8 mouse cellular contexts compared by ENCODE assay signal in genomic region chr2:147808036-147808675, GRCm38 (mm10).
DNase-seq lines count a peak whose midpoint lies in the region; ATAC-seq lines count a peak whose summit lies in the region.

No protein-coding gene starts in this region.

- no peaks in the 10 kb centered on the region for H3K9me3 ChIP-seq in forebrain, embryonic 12.5 days
- H3K9me3 ChIP-seq in forebrain, embryonic 11.5 days (ENCODE audit: control insufficient read depth, low read length), result no peaks in the 10 kb centered on the region
- H3K9me3 ChIP-seq in forebrain, embryonic 16.5 days (ENCODE audit: control insufficient read depth, low read length), result no peaks in the 10 kb centered on the region

- no peaks in the 10 kb centered on the region for H3K36me3 ChIP-seq in forebrain, embryonic 12.5 days (replicated peaks)
- H3K36me3 ChIP-seq in forebrain, embryonic 11.5 days (ENCODE audit: control insufficient read depth, insufficient read depth, low read length), result no peaks in the 10 kb centered on the region
- no peaks in the 10 kb centered on the region for H3K36me3 ChIP-seq in forebrain, embryonic 16.5 days (ENCODE audit: control insufficient read depth, insufficient read depth)

- H3K27ac ChIP-seq in forebrain, embryonic 12.5 days, result no peak overlapping the region
- H3K27ac ChIP-seq in forebrain, embryonic 11.5 days (ENCODE audit: low read depth, low read length), result no peak overlapping the region
- H3K27ac ChIP-seq in forebrain, embryonic 16.5 days (ENCODE audit: low read length), result no peak overlapping the region

- 0 out of 2 replicates have a peak, but pooled peaks have one; percentile 55 for ATAC-seq in forebrain, embryonic 12.5 days (ENCODE audit: low FRiP score)
- ATAC-seq in forebrain, embryonic 11.5 days (replicated peaks; ENCODE audit: low FRiP score), result no peak; the same call in 1 of the 2 replicates
- peak; percentile 74; the same call in 1 of the 2 replicates for ATAC-seq in forebrain, embryonic 16.5 days

- no peak overlapping the region for H3K9ac ChIP-seq in forebrain, embryonic 12.5 days
- H3K9ac ChIP-seq in forebrain, embryonic 11.5 days (ENCODE audit: low read length), result no peak overlapping the region
- H3K9ac ChIP-seq in forebrain, embryonic 16.5 days (replicated peaks; ENCODE audit: low read depth, low read length), result no peak overlapping the region

- no peak overlapping the region for H3K4me3 ChIP-seq in forebrain, embryonic 12.5 days (replicated peaks)
- no peak overlapping the region for H3K4me3 ChIP-seq in forebrain, embryonic 11.5 days (ENCODE audit: low read depth, low read length)
- no peak overlapping the region for H3K4me3 ChIP-seq in forebrain, embryonic 16.5 days (replicated peaks; ENCODE audit: low read length)

- H3K4me2 ChIP-seq in forebrain, embryonic 12.5 days, result no peak overlapping the region
- no peak overlapping the region for H3K4me2 ChIP-seq in forebrain, embryonic 11.5 days (ENCODE audit: low read depth, low read length, severe bottlenecking)
- H3K4me2 ChIP-seq in forebrain, embryonic 16.5 days (ENCODE audit: low read length), result no peak overlapping the region

- WGBS in forebrain, embryonic 12.5 days, result 47% methylated on average over 5 of the region's 5 CpGs
- 45% methylated on average over 5 of the region's 5 CpGs for WGBS in forebrain, embryonic 11.5 days
- WGBS in forebrain, embryonic 16.5 days, result 41% methylated on average over 5 of the region's 5 CpGs
- 24% methylated on average over 5 of the region's 5 CpGs for WGBS in large intestine, adult 2 months

- peaks cover 11% of the 10 kb centered on the region for H3K27me3 ChIP-seq in forebrain, embryonic 12.5 days
- H3K27me3 ChIP-seq in forebrain, embryonic 11.5 days (ENCODE audit: control insufficient read depth, insufficient read depth, low read length), result no peaks in the 10 kb centered on the region
- H3K27me3 ChIP-seq in forebrain, embryonic 16.5 days (replicated peaks; ENCODE audit: control insufficient read depth, insufficient read depth, low read length), result no peaks in the 10 kb centered on the region

- DNase-seq in forebrain, embryonic 11.5 days (ENCODE audit: low spot score), result no peak
- DNase-seq in urinary bladder, postnatal 25 days (ENCODE audit: low spot score), result peak; percentile 19
- no peak for DNase-seq in urinary bladder, postnatal 4 days (ENCODE audit: low spot score in 2 of 2)
- peak; percentile 33 for DNase-seq in large intestine, adult 2 months (ENCODE audit: low read depth, low spot score)
- DNase-seq in lung, postnatal 36 days, result peak; percentile 67
- no peak for DNase-seq in natural killer cell, adult 2 months (ENCODE audit: low spot score in 2 of 2)

- no peaks in the 10 kb centered on the region for H3K4me1 ChIP-seq in forebrain, embryonic 12.5 days
- no peaks in the 10 kb centered on the region for H3K4me1 ChIP-seq in forebrain, embryonic 11.5 days (replicated peaks; ENCODE audit: control insufficient read depth, insufficient read depth, low read length)
- no peaks in the 10 kb centered on the region for H3K4me1 ChIP-seq in forebrain, embryonic 16.5 days (replicated peaks; ENCODE audit: control insufficient read depth, insufficient read depth, low read length)

Comparison
In these comparisons a context has a peak if more than half of its experiments do, and no peak if none do; other contexts are left out.
1. DNase-seq: peak in urinary bladder, postnatal 25 days (single experiment), large intestine, adult 2 months (single experiment) and lung, postnatal 36 days (single experiment); none in forebrain, embryonic 11.5 days (single experiment), urinary bladder, postnatal 4 days (0 of 2) and natural killer cell, adult 2 months (0 of 2).